Mouse (Mus musculus) cerebellum, postnatal 36 days (tissue): ENCODE results near the gene Krt39.

Source experiments
- DNase-seq, 2 experiments: peaks; one replicate each; pipeline ENCODE4 v3.0.0; 2021 to 2022; ENCODE audit warnings: mixed read lengths in 2 of 2

Gene Krt39

GRCm38 (mm10) chr11:99469228-99469627 lies 51.9 kb downstream of the Krt39 start:
- no peak for DNase-seq

GRCm38 (mm10) chr11:99468566-99468965 lies 52.6 kb downstream of the Krt39 start:
- DNase-seq, result no peak

GRCm38 (mm10) chr11:99466316-99466715 lies 54.8 kb downstream of the Krt39 start:
- no peak for DNase-seq

GRCm38 (mm10) chr11:99464836-99465235 lies 56.3 kb downstream of the Krt39 start:
- DNase-seq, result peak; percentile 79 to 85
